Mouse (Mus musculus) midbrain, embryonic 10.5 days (tissue): Measurements from ENCODE around the gene Gm21679. TPM values are rescaled to one million over a fixed set of nuclear protein-coding genes. Genes with fewer than 3 reads are reported as not detected.
"Not testable (repeated sequence)": the region's sequence is repeated elsewhere in the genome, so short reads cannot be mapped to it uniquely, and the experiment has no call there.

Experiments
- DNase-seq: peaks from one replicate; pipeline ENCODE4 v3.0.0-alpha.2; 2017; ENCODE audit warnings: low spot score
- H3K27ac ChIP-seq: fragments of 300-500 bp; sonication (generic); replicated peaks from 2 replicates; pipeline ENCODE4 v1.5.1; 2016; ENCODE audit warnings: mild to moderate bottlenecking
- H3K27me3 ChIP-seq: fragments of 300-500 bp; sonication (generic); 2 replicates; pipeline ENCODE4 v1.6.1; 2016; ENCODE audit warnings: low read depth, mild to moderate bottlenecking; ENCODE audit not compliant: poor library complexity, severe bottlenecking
- H3K36me3 ChIP-seq: fragments of 300-500 bp; sonication (generic); 2 replicates; pipeline ENCODE4 v1.6.1; 2016; ENCODE audit warnings: mild to moderate bottlenecking, moderate library complexity
- H3K4me1 ChIP-seq: fragments of 300-500 bp; sonication (generic); 2 replicates; pipeline ENCODE4 v1.6.1; 2016
- H3K4me3 ChIP-seq: fragments of 300-500 bp; sonication (generic); 2 replicates; pipeline ENCODE4 v1.5.1; 2016; ENCODE audit warnings: mild to moderate bottlenecking, moderate library complexity
- H3K9me3 ChIP-seq: fragments of 300-500 bp; sonication (generic); replicated peaks from 2 replicates; pipeline ENCODE4 v1.6.1; 2016; ENCODE audit warnings: mild to moderate bottlenecking
- WGBS: fragments of 180-500 bp; shearing (Covaris S2); methylation state at CpG from one replicate; pipeline ENCODE4 v1.1.7; 2016; 5-methylcytosine and 5-hydroxymethylcytosine counted together
- polyA plus RNA-seq: library from polyadenylated mRNA; unstranded; fragments of >200 nt; fragmentation: Nextera tagmentation; extraction: Ambion mirVana; gene quantifications from 2 replicates; pipeline ENCODE4 v1.2.1, GENCODE M21; 2016

Gene Gm21679
- not detected in 2 replicates for polyA plus RNA-seq

DNA sequence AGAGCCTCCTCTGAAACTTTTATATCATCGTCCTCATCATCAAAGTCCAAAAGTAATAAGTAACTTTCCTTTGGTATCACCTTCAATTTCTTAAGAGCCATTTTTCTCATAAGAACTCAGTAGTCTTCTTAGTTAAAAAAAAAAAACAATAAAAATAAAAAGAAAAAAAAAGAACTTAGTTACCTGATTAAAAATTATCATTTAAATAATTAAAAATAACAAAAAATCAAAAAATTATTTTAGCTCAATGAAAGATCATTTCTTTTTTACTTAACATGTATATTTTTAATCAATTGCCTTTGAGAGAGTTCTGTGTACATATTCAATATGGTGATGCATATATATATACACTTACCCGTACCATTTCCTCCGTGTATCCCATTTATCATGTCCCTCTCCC is at the start of gene Gm21679:
Gm21679 (minus strand) TSS at position 101 of the 400 bp plus-strand sequence.
- not testable (repeated sequence) for DNase-seq, H3K27me3 ChIP-seq
- no CpG with 5 or more reads among the region's 3 CpGs for WGBS

More for the DNA sequence above, at the start of gene Gm21679:
- H3K9me3 ChIP-seq, H3K4me3 ChIP-seq, H3K4me1 ChIP-seq, H3K27ac ChIP-seq, H3K36me3 ChIP-seq: not testable (repeated sequence)
